Mouse (Mus musculus): Measurements from ENCODE around the gene Odf3b. TPM values are rescaled to one million over a fixed set of nuclear protein-coding genes. Genes with fewer than 3 reads are reported as not detected.

Odf3b gene
- total RNA-seq (2014; rRNA removed; ENCODE audit: low replicate concordance): 0.46 TPM in 1 of 2 replicates, not detected in the other
- 0.67 and 1.7 TPM in 2 replicates for polyA plus RNA-seq (2015; fragmentation: Nextera tagmentation; extraction: Ambion mirVana)

DNA sequence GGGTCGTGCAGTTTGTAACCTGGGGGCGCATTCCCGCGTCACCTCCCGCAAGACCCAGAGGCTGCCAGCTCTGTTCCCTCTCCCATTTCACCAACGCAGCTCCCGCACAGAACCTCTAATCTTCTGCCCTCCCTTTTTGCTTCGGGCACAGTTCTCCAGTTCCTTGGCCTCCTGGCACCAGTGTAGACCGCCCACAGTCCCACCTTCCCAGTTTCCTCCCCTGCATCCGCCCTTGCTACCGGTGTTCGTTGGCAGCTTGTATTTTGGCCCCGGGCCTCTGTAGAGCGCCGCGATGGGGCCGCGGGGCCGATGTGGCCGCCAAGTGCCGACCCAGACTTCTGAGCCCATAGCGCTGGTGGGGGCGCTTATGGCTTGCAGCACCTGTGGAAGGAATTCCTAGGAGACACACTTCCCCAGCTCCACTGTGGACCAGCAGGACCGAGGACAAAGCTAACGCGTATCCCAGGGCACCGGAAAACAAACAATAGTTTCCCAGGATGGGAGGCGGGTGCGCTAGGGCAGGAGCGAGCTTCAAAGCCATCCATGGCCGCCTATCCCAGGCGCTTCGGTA is at the start of gene Odf3b:
Odf3b (minus strand) TSS at position 452 of the 571 bp plus-strand sequence.
- ATAC-seq (ENCODE audit: insufficient read depth, low read depth) (peak; percentile 70), DNase-seq (ENCODE audit: low spot score) (peak; percentile 23)
- Histone ChIP-seq H3K4me1 (ENCODE audit: control insufficient read depth, insufficient read depth) (peaks cover 4% of the 10 kb centered on the region; the same call in 1 of the 2 replicates), H3K36me3 (replicated peaks; ENCODE audit: control insufficient read depth, insufficient read depth, low read length) (no peaks in the 10 kb centered on the region), H3K4me3 (ENCODE audit: low read depth, low read length) (peak within 1 kb of the TSS; percentile 44), H3K27ac (ENCODE audit: low read depth) (no peak within 1 kb of the TSS), H3K27me3 (ENCODE audit: control insufficient read depth, insufficient read depth, low read length) (peaks cover 40% of the 10 kb centered on the region), H3K4me2 (ENCODE audit: low read depth, low read length) (peak within 1 kb of the TSS; percentile 71), H3K9ac (replicated peaks; ENCODE audit: low read depth, low read length) (no peak within 1 kb of the TSS), H3K9me3 (replicated peaks; ENCODE audit: control insufficient read depth, low read length) (no peaks in the 10 kb centered on the region)
- under 1% methylated on average over 33 of the region's 33 CpGs for WGBS
- TF ChIP-seq EP300 (IDR thresholded peaks at IDR 0.05; ENCODE audit: low read depth): no peak
- no peak for TF ChIP-seq CTCF (IDR thresholded peaks at IDR 0.05; ENCODE audit: low read depth)

DNA sequence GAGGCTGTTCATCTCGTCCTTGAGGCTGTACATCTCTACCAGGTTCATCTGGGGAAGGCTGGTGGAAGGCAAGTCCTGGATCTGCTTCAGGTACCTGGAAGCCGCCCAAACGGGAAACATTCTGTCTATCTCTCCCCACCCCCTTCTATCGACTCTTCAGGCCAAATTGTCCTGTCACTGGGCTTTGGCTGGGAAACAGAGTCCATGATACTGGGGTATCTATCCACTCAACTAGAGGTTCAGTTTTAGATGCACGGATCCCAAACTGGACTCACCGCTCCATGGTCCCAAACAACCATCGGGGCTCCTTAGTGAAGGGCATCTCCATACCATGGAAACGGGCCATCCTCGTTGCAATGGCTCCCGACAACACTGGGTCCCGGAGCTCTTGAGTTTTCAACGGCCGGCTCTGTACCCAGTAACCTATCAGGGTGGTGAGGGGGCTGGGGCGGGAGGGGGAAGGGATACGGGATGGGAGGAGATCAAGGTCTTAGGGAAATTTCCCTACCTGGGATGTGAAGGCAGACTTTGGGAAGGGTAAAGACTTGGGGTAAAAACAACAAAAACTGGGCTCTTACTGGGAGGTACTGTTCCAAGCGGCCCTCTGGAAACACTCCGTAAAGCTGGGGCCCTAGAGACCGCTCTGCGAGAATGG is 49.2 kb upstream of the Odf3b start:
- peak overlapping the region; percentile 82 for H3K4me3 ChIP-seq (ENCODE audit: low read depth, low read length)
- no peaks in the 10 kb centered on the region for H3K27me3 ChIP-seq (ENCODE audit: control insufficient read depth, insufficient read depth, low read length)
- H3K9ac ChIP-seq (replicated peaks; ENCODE audit: low read depth, low read length): peak overlapping the region; percentile 90
- peaks cover 37% of the 10 kb centered on the region for H3K4me1 ChIP-seq (ENCODE audit: control insufficient read depth, insufficient read depth)
- ATAC-seq (ENCODE audit: insufficient read depth, low read depth) (no peak), DNase-seq (ENCODE audit: low spot score) (no peak)
- WGBS: 79% methylated on average over 19 of the region's 19 CpGs
- no peaks in the 10 kb centered on the region for H3K9me3 ChIP-seq (replicated peaks; ENCODE audit: control insufficient read depth, low read length)
- peak overlapping the region; percentile 96 for H3K4me2 ChIP-seq (ENCODE audit: low read depth, low read length)
- H3K36me3 ChIP-seq (replicated peaks; ENCODE audit: control insufficient read depth, insufficient read depth, low read length): peaks cover 10% of the 10 kb centered on the region
- TF ChIP-seq EP300 (IDR thresholded peaks at IDR 0.05; ENCODE audit: low read depth) (no peak), CTCF (IDR thresholded peaks at IDR 0.05; ENCODE audit: low read depth) (no peak)
- H3K27ac ChIP-seq (ENCODE audit: low read depth): peak overlapping the region; percentile 99; the same call in 1 of the 2 replicates

DNA sequence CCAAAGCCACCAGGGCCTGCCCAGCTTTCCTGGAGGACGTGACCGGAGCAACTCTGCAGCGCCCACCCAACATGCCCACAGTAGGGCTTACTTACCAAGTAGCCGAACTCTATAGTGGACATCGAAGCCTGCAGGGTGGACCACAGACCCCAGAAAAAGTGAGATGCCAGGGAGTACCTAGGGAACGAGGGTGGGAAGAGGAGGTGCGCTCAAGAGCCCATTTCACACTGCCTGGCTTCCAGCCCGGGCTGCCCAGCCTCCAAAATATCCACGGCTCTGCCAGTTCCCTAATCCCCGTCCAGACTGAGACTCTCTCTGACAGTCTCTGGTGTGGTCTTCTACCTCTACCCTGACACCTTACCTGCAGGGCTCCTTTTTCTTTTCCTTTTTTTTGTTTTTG is 47.6 kb upstream of the Odf3b start:
- H3K27ac ChIP-seq (ENCODE audit: low read depth): peak overlapping the region; percentile 100
- DNase-seq (ENCODE audit: low spot score) (no peak), ATAC-seq (ENCODE audit: insufficient read depth, low read depth) (no peak)
- H3K9me3 ChIP-seq (replicated peaks; ENCODE audit: control insufficient read depth, low read length): no peaks in the 10 kb centered on the region
- no peak for TF ChIP-seq CTCF (IDR thresholded peaks at IDR 0.05; ENCODE audit: low read depth)
- TF ChIP-seq EP300 (IDR thresholded peaks at IDR 0.05; ENCODE audit: low read depth): no peak
- peak overlapping the region; percentile 60; the same call in 1 of the 2 replicates for H3K4me2 ChIP-seq (ENCODE audit: low read depth, low read length)
- peaks cover 36% of the 10 kb centered on the region for H3K4me1 ChIP-seq (ENCODE audit: control insufficient read depth, insufficient read depth)
- H3K27me3 ChIP-seq (ENCODE audit: control insufficient read depth, insufficient read depth, low read length): no peaks in the 10 kb centered on the region
- no peak overlapping the region for H3K9ac ChIP-seq (replicated peaks; ENCODE audit: low read depth, low read length)
- H3K36me3 ChIP-seq (replicated peaks; ENCODE audit: control insufficient read depth, insufficient read depth, low read length): peaks cover 18% of the 10 kb centered on the region
- no peak overlapping the region for H3K4me3 ChIP-seq (ENCODE audit: low read depth, low read length)
- 58% methylated on average over 10 of the region's 10 CpGs for WGBS

DNA sequence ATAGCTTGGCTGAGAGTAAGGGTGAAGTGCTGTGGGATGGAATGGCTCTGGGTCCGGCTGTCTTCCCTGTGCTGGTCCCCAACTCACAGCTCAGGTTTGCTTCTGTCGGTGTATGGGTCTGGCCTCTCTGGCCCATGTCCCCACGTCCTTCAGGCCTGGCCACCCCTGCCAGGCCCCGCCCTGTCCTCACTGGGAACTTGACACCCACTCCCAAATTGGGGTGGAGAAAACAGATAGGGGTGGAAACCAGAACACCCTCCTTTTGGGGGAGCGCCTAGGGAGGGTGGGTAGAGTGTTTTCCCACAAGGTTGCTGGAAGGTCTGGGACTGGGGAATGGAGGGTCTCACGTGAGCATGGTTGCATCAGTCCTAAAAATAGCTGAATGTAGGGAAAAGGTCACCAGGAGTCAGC is 46.6 kb upstream of the Odf3b start, which contains the start of gene Cpt1b:
Cpt1b (minus strand) TSS at position 153 of the 411 bp plus-strand sequence.
- H3K4me1 ChIP-seq (ENCODE audit: control insufficient read depth, insufficient read depth): peaks cover 33% of the 10 kb centered on the region
- H3K27ac ChIP-seq (ENCODE audit: low read depth): peak within 1 kb of the TSS; percentile 100
- peak within 1 kb of the TSS; percentile 66 for H3K4me3 ChIP-seq (ENCODE audit: low read depth, low read length)
- TF ChIP-seq EP300 (IDR thresholded peaks at IDR 0.05; ENCODE audit: low read depth) (peak; percentile 98), CTCF (IDR thresholded peaks at IDR 0.05; ENCODE audit: low read depth) (no peak)
- 16% methylated on average over 6 of the region's 6 CpGs for WGBS
- H3K9me3 ChIP-seq (replicated peaks; ENCODE audit: control insufficient read depth, low read length): no peaks in the 10 kb centered on the region
- ATAC-seq (ENCODE audit: insufficient read depth, low read depth): peak; percentile 81
- DNase-seq (ENCODE audit: low spot score): peak; percentile 92
- H3K36me3 ChIP-seq (replicated peaks; ENCODE audit: control insufficient read depth, insufficient read depth, low read length): peaks cover 27% of the 10 kb centered on the region
- H3K9ac ChIP-seq (replicated peaks; ENCODE audit: low read depth, low read length): peak within 1 kb of the TSS; percentile 93
- peak within 1 kb of the TSS; percentile 60 for H3K4me2 ChIP-seq (ENCODE audit: low read depth, low read length)
- H3K27me3 ChIP-seq (ENCODE audit: control insufficient read depth, insufficient read depth, low read length): no peaks in the 10 kb centered on the region

GRCm38 (mm10) chr15:89424621-89425020 is 45.5 kb upstream of the Odf3b start:
- TF ChIP-seq EP300 (IDR thresholded peaks at IDR 0.05; ENCODE audit: low read depth): no peak
- TF ChIP-seq CTCF (IDR thresholded peaks at IDR 0.05; ENCODE audit: low read depth): no peak
- H3K9ac ChIP-seq (replicated peaks; ENCODE audit: low read depth, low read length): peak overlapping the region; percentile 93
- no peaks in the 10 kb centered on the region for H3K27me3 ChIP-seq (ENCODE audit: control insufficient read depth, insufficient read depth, low read length)
- 62% methylated on average over 8 of the region's 8 CpGs for WGBS
- DNase-seq (ENCODE audit: low spot score): no peak
- peak overlapping the region; percentile 100 for H3K27ac ChIP-seq (ENCODE audit: low read depth)
- H3K4me2 ChIP-seq (ENCODE audit: low read depth, low read length): peak overlapping the region; percentile 60
- H3K36me3 ChIP-seq (replicated peaks; ENCODE audit: control insufficient read depth, insufficient read depth, low read length): peaks cover 37% of the 10 kb centered on the region
- peaks cover 33% of the 10 kb centered on the region for H3K4me1 ChIP-seq (ENCODE audit: control insufficient read depth, insufficient read depth)
- ATAC-seq (ENCODE audit: insufficient read depth, low read depth): no peak
- no peaks in the 10 kb centered on the region for H3K9me3 ChIP-seq (replicated peaks; ENCODE audit: control insufficient read depth, low read length)
- H3K4me3 ChIP-seq (ENCODE audit: low read depth, low read length): peak overlapping the region; percentile 66
